Mouse (Mus musculus) adrenal gland, postnatal 14 days (tissue): ENCODE measurements around the gene Ppp6r1. TPM values are rescaled to one million over a fixed set of nuclear protein-coding genes. Genes with fewer than 3 reads are reported as not detected.
"Not testable (repeated sequence)": the region's sequence is repeated elsewhere in the genome, so short reads cannot be mapped to it uniquely, and the experiment has no call there.

Experiments used
- DNase-seq: peaks from one replicate; pipeline ENCODE4 v3.0.0; 2021; ENCODE audit warnings: mixed read lengths
- total RNA-seq: library from RNA; stranded (reverse); gene quantifications from 2 replicates; pipeline ENCODE4 v1.2.3, GENCODE M21; 2021

Gene Ppp6r1
- total RNA-seq, 1 experiment from 2014 or later = 80.9 TPM

DNA sequence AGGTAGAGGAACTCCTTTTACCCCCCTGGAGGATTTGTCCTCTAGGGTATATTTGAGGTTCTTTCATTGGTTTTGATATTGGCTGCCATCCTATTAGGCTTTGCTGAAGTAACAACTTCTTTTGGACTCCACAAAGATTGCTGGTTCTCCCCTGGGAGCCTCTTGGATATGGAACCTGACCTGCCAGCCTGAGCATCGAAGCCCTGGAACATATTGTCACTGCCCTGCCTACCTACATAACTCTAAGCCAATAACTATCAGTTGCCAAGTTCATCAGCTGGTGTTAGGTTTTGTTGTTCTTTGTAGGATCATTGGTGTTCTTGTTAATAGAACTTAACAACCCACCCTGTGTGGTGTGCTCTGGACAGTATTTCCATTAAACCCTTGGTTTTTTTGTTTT, 45.9 kb downstream of the Ppp6r1 start:
- DNase-seq = no peak

DNA sequence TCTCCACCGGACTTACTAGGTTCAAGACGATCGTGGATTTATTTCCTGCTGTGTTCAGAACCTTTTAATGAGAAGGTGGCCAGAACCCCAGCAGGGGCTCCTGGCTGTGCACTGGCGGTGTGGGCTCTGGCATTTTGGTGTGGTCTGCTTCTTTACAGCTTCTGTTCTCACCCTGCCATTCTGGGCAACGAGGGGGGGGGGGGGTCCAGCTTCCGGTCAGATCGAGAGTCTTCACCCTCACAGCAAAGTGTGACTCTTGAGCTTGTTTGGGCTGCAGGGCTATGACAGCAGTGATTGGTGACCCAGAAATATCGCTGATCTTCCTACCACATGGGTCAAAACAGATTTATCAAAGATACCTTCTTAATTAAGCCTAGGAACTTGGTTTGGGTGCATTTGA, 46.4 kb downstream of the Ppp6r1 start:
- DNase-seq = no peak

DNA sequence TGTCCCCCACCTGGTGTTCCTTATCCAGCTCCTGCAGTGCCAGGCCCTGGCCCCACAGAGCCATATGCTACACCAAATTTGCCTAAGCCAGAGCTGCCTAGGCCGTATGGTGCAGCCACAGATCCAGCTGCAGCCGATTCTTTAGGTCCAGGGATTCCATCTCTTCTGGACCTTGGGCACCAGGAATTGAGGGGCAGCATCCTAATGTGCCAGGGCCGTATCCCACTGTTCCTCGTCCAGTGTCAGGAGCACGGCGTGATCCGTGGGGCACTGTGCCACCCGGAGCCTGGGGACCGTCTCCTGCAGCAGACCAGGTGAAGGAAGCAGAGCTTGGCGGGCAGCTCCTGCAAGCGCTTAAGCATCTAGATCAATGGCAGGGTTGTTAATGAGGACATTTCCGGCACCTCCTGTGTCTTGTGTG, 46.9 kb downstream of the Ppp6r1 start:
- no peak for DNase-seq

DNA sequence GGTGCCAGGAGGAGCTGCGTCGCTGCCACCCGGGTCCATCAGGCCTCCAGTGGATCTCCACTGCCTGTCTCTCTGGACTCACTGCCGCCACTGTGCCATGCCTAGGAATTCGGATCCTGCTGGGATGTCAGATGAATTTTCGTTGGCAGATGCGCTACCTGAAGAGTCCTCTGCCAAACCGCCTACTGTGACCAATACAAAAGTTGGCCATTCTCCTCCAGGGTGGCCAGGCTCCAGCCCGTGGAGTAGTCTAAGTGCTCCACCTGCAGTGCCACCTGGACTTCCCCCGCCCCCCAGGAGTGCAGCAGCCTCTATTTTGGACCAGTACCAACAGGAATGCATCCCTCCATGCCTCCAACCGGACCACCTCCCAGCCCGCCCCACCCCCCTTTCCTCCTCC, 47.3 kb downstream of the Ppp6r1 start:
- DNase-seq = no peak

DNA sequence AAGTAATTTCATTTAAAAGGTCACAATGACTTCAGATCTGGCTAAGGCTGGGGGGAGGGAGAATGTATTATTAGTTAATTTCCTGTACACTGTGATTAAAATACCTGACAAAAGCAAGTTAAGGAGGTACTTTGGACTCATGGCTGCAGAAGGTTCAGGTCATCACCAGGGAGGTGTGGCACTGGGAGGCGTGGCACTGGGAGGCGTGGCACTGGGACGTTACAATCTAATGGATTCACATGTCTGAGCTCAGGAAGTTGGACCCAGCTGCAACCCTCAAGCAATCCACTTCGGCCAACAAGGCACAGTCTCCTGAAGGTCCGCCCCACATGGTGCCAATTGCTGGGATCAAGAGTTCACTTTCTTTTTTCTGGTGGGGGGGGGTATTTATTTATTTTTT, 50.8 kb downstream of the Ppp6r1 start:
- no peak for DNase-seq

DNA sequence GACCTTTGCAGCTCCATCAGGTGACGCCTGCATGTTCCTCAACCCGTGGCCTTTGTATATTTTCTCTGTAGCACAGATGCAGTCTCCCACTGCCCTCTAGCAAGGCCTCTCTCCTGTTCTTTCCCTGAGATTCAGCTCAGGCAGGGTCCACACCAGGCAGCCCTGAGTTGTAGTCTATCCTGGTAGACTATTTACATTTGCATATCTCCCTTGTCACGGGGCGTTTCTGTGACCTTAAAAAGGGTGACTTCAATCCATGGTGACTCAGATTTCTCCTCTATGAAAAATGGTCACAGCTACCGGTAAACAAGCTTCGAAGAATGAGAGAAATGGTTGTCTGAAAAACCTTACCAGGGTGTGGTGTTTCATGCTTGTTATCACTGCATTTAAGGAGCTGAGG, 54.9 kb downstream of the Ppp6r1 start, which contains the start of gene Ptprh:
Gene Ptprh (minus strand): TSS at position 169 of the 400 bp plus-strand sequence.
- DNase-seq = no peak

DNA sequence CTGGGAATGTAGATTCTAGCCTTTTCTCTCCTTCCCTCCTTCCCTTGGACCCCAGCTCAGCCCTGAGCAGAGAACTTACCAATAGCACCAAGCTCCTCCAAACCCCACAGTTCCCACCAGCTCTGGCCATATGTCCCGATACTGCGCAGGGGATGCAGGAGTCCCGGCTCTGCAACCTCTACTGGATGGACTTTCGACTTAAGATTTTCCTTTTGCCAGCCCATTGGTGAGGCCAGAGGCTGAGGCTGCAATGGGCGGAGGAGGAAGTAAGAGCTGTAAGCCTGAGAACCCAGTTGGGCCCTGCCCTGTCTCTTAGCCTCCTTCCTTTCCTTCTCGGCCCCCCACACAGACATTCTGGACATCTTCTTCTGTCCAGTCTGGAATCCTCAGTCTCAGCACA, 55.9 kb downstream of the Ppp6r1 start:
- DNase-seq = no peak

DNA sequence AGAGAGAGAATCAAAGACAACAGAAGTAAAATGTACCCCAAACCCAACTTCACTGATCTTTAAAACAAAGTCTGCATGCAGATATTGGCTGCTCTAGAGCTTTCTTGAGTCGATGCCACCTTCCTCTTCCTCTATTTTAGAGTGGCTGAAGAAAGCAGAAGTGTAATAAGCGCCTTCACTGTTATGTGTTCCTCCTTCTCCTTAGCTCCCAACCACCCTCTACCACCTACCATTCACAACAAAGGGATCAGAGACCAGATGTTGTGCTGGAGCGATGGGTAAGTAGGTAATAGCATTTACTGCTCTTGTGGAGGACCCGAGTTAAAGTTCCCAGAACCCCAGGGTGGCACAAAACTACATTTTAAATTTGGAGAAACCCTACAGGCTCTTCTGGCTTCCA, 61.8 kb downstream of the Ppp6r1 start:
- not testable (repeated sequence) for DNase-seq

Other genes starting within 250 kb of the Ppp6r1 start
- 26.1 and 31.7 TPM in 2 replicates for gene Rdh13, start 213.4 kb downstream of the Ppp6r1 start, total RNA-seq
- 5.9 TPM in 2 replicates for gene Eps8l1, start 198.3 kb downstream of the Ppp6r1 start, total RNA-seq
- 83.4 and 90.8 TPM in 2 replicates for gene Ppp1r12c, start 157.3 kb downstream of the Ppp6r1 start, total RNA-seq
- gene Tnnt1, start 142.6 kb downstream of the Ppp6r1 start, total RNA-seq = 1.1 and 2.0 TPM in 2 replicates
- gene Tnni3, start 134.8 kb downstream of the Ppp6r1 start, total RNA-seq = 0.85 and 3.0 TPM in 2 replicates
- gene Dnaaf3, start 126.6 kb downstream of the Ppp6r1 start, total RNA-seq = 0.63 and 0.75 TPM in 2 replicates
- gene Syt5, start 111.5 kb downstream of the Ppp6r1 start, total RNA-seq = 8.2 and 11.6 TPM in 2 replicates
- not detected in 2 replicates for gene Ptprh, start 55.0 kb downstream of the Ppp6r1 start, total RNA-seq
- gene Tmem86b, start 27.6 kb downstream of the Ppp6r1 start, total RNA-seq = 8.8 and 16.2 TPM in 2 replicates
- gene Hspbp1, start 26.0 kb upstream of the Ppp6r1 start, total RNA-seq = 34.0 and 37.9 TPM in 2 replicates
- gene Brsk1, start 31.6 kb upstream of the Ppp6r1 start, total RNA-seq = 6.0 and 8.4 TPM in 2 replicates
- 0.30 and 0.79 TPM in 2 replicates for gene Tmem150b, start 66.2 kb upstream of the Ppp6r1 start, total RNA-seq
- 60.3 and 70.7 TPM in 2 replicates for gene Kmt5c, start 81.1 kb upstream of the Ppp6r1 start, total RNA-seq
- 28.1 and 31.3 TPM in 2 replicates for gene Cox6b2, start 94.1 kb upstream of the Ppp6r1 start, total RNA-seq
- not detected in 2 replicates for gene Fam71e2, start 112.3 kb upstream of the Ppp6r1 start, total RNA-seq
- not detected in 2 replicates for gene Il11, start 123.8 kb upstream of the Ppp6r1 start, total RNA-seq
- gene Tmem190, start 123.9 kb upstream of the Ppp6r1 start, total RNA-seq = not detected in 2 replicates
- 10.2 and 11.7 TPM in 2 replicates for gene Tmem238, start 130.6 kb upstream of the Ppp6r1 start, total RNA-seq
- gene Rpl28, start 133.9 kb upstream of the Ppp6r1 start, total RNA-seq = 1,145 and 1,281 TPM in 2 replicates
- 140 and 146 TPM in 2 replicates for gene Ube2s, start 153.6 kb upstream of the Ppp6r1 start, total RNA-seq
- 2.2 and 2.9 TPM in 2 replicates for gene Shisa7, start 185.7 kb upstream of the Ppp6r1 start, total RNA-seq
- 8.6 and 12.5 TPM in 2 replicates for gene Isoc2b, start 211.2 kb upstream of the Ppp6r1 start, total RNA-seq
- 55.7 and 67.9 TPM in 2 replicates for gene Isoc2a, start 218.1 kb upstream of the Ppp6r1 start, total RNA-seq
- 0.26 TPM in 1 of 2 replicates, not detected in the other for gene Gm36210, start 247.5 kb upstream of the Ppp6r1 start, total RNA-seq